Mouse (Mus musculus) gastrocnemius, postnatal 4 days (tissue): ENCODE results near the gene Med18. TPM values are rescaled to one million over a fixed set of nuclear protein-coding genes. Genes with fewer than 3 reads are reported as not detected.

Source experiments
- DNase-seq, 2 experiments: peaks; one replicate each; pipeline ENCODE4 v3.0.0; 2021 to 2022; ENCODE audit warnings: low spot score in 2 of 2, mixed read lengths in 2 of 2
- long read RNA-seq, 2 experiments: library from polyadenylated mRNA; stranded (forward); transcript quantifications; one replicate each; pipeline ENCODE4 v2.0.0; 2021
- total RNA-seq, 2 experiments: library from RNA; stranded (reverse); gene quantifications; 2 replicates each; pipeline ENCODE4 v1.2.3; 2021

Gene Med18
- total RNA-seq: 1 to 10 TPM; 6.9 to 7.0 TPM
- long read RNA-seq, experiment 1, transcript Med18-201 (3 exons, 1,675 nt): major isoform, 10 of 10 reads
- long read RNA-seq, experiment 1, partial matches to known transcripts: 0 of 10 reads
- long read RNA-seq, experiment 1, other reads (novel, unspliced or antisense): 0 of 10 reads
- long read RNA-seq, experiment 2, partial matches to known transcripts: 0 of 2 reads
- long read RNA-seq, experiment 2, other reads (novel, unspliced or antisense): 0 of 2 reads

DNA sequence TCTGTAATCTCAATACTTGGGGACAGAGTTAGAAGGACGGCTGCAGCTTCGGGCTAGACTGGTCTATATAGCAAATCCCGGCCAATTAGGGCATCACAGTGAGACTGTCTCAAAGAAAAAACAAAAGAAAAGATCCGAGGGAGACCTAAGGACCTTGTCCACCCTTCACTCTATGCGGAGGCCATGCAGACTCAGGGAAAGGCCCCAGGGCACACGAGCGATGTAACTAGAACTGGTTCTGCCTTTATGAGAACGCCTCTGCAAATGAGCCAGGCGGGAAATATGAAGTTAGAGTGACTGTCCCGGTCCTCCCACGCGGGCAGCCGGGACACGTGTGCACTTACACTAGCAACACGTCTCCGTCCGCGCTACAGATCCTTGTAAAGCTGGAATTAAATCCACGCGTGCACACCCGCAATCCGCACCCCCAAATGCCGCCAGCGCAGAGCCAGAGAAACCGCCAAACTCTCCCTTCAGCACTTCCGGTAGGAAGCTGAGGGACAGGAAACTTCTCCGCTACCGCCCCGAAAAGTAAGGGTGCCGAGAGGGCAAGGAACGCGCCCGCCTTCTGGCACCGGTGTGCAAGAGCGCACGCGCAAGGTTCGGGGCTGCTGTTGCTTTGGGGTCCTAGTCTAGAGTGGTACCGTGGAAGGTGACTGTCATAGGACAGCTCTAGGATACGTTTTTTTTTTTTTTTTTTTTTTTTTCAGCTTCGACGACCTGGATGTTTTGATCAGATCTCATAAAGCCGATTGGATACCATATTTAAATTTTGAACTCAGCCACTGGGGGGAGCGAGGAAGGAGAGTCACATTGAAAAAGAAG lies at the start of gene Med18:
Gene Med18, minus strand, starts transcription at position 492 of the 825 bp plus-strand sequence.
- DNase-seq: peak; percentile 78 to 93

DNA sequence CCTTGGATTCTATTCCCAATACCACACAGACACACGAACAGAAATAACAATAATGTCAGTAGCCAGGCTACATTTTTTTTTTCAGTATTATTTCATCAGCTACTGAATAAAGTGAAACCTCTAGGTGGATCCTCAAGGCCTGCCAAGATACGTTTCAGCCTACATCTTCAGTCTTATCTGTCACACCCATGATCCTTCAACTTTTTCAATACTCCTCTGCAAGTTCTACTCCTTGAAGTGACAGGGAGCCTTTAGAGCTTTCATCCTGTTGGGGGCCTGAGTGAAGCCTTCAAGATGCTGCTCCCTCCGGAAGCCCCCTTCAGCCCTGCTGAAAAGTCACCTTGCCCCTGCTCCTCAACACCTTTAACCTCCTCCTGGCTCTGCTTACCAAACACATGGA lies 48.4 kb upstream of the Med18 start:
- DNase-seq: no peak

DNA sequence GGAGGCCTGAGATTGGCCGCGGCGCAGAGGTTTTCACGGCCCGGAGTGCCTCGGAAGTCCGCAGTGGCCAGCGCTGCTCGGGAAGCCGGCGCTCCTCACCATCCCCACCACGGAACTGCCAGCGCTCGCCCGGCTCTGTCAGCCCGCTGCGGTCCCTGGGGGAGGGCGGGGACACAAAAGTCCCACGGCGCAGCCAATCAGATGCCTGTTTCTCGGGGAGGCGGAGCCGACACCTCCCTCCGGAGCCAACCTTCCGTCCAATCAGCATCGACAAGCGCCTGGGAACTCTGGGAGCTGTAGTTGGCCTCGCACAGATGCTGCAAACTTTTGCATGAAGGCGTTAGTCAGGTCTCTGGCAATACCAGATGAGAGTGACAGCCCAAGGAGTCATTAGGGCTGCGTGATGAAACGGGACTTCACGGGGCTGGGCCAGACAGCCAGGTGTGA lies 46.7 kb upstream of the Med18 start, which contains the start of gene Sesn2:
Gene Sesn2, minus strand, starts transcription at position 150 of the 447 bp plus-strand sequence.
- peak; percentile 96 to 98 for DNase-seq

DNA sequence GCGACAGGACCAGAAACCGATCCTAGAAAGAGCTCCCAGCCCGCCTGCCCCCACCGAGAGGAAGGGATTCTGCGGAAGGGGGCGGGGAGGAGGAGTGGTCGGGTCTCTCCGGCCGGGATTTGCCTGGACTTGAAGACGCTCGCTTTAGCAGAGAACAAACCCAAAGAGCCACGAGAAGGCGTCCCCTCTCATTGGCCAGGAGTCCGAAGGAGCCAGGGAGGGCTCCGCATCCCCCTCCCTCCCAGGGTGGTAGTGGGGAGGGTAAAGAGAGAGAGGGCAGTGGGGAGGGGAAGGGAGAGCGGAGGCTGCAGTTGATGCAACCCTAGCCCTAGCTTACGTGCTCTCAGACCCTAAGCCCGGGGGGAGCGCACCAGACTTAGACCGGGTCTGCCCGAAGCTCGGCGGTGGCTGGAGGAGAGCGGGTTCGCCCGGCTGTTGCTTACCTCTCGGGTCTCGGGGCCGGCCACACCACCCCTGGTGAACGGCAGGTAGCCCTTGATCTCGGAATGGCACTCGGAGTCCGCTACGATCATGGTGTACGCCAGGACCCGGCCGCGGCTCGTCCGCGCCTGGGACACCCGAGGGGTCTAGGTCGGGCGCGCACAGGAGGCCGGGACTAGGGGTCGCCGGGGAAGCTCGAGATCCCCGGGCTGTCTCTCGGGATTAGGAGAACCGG lies 46.0 kb upstream of the Med18 start:
- peak; percentile 52 to 79 for DNase-seq

DNA sequence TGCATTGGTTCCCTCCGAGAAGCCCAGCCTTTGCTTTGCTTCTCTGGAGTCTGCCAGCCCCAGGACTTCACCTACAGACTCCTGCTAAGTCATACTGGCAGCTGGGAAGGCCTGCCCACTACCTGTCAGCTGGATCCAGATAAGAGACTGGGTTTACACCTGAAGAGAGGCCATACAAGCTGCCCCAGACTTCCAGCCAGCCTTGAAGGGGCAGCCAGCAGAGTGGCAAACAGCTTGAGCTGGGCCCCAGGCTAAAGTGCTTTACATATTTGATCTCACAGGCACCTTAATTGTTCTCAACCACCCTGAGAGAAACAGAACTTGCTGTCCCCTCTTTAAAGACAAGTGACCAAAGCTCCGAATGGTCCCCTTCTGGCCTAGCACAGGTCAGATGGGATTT lies 43.5 kb upstream of the Med18 start:
- DNase-seq: no peak

DNA sequence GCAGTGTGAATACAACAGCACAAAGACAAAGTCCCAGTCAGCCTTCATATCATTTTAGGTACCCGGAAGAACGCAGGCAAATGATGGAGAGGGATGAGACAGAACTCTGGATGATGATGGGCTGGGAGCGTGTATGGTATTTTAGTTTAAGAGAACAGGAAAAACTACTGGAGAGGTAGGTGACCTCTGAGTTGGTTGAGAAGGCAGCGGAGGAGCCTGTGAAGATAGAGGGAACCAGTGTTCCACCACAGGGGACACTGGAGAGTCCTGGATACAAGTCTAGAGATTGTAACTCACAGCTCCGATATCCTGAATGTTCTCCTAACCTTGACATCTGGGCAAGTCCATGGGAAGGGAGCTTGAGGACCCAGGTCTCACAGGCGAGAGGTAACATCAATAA lies 42.5 kb upstream of the Med18 start:
- no peak for DNase-seq

DNA sequence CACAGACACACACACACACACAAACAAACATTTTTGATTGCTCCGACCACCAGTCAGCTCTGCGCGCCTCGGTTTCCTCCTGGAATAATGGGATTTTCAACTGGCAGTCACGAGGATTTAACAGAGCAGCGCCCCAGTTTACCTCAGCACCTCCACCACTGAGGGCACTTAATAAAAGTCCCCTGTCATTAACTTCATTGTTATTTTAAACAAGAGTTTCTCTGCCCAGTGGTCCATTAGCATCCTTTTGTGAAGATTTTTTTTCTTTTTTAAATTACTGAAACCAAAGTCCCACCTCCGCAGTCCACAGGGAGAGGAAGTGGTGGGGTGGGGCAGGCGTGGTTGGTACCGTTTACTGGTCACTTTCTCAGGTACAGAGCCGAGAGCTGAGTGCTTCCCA lies 42.1 kb upstream of the Med18 start:
- no peak for DNase-seq

DNA sequence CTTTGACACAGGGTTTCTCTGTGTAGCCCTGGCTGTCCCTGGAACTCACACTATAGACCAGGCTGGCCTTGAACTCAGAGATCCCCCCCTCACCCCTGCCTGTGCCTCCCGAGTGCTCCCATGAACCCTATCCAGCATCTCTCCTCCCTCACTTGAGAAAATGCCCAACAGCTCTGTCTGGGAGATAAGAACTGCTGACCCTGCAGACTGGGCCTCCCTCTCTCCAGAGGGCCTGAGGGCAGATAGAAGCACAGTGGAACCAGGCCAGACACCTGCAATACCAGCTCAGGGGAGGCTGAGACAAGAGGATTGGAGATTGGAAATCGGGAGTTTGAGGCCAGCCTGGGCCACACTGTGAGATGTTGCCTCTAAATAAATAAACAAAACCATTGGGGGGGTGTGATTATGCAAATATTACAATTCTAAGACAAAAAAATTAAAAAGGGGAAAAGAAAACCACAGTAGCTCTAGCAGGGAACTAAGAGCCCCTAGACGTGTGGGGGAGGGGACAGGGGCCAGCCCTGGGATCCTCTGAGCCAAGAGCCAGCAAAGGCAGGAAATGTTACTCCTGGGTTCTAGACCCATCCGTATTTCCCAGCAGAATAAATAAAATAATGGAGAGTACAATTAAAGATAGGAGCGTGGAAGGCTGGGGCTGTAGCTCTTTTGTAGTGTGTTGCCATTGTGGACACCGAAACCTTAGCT lies 41.5 kb upstream of the Med18 start:
- DNase-seq: no peak

DNA sequence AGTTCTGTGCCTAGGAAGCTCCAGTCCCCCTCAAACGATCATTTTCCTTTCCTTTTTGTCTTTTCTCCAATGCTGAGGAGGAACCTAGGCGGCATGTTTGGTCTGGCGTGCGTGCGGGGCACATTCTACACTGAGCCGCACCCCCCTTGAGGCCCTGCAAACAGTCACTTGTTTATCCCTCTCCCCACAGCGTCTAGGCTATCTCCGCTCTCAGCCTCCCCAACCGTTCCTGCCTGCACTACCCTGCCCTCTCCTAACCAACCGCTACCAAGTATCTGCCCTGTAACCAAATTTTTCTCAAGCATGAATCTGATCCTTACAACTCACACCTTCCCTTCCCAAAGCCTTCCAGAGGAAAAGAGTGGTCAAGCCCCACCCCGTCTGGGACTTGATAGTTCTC lies 39.6 kb upstream of the Med18 start:
- DNase-seq: no peak

DNA sequence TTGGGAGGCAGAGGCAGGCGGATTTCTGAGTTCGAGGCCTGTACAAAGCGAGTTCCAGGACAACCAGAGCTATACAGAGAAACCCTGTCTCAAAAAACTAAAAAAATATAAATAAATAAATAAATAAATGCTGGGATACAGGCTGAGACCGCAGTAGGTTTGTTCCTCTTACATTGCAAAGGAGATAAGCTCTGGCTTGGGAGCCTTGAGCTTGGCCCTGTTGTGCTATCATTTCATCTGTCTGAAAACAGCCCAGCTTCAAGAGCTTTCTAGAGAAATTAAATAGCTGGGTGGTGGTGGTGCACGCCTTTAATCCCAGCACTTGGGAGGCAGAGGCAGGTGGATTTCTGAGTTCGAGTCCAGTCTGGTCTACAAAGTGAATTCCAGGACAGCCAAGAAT lies 37.9 kb upstream of the Med18 start:
- DNase-seq: no peak

DNA sequence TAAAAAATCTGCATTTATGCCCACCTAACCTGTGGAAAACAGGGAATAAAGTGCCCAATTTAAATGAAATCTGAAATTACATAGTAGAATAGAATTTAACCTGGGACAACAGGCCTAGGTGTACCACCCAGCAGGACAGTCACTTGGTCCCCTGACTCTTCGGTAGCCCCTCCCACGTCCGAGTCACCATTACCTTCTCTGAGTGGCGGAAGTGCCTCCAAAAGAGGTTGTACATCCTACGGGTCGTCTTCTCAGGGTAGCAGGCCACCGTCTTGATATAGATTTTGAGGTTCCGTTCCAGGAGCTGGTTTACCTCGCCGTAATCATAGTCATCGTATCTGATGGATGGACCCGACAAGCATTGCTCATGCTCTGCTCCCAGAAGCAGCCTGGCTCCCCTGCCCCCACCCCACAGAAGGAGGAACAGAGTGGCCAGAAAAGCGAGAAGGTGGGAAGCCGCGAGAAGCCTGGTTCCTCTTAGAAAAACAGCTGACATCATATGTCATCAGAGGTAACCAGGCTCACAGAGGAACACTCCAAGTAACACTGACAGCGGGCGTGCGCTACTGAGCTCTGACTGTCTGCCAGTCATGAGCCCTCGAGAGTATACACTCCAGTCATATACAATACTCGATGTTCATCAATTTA lies 30.7 kb upstream of the Med18 start:
- DNase-seq: no peak

DNA sequence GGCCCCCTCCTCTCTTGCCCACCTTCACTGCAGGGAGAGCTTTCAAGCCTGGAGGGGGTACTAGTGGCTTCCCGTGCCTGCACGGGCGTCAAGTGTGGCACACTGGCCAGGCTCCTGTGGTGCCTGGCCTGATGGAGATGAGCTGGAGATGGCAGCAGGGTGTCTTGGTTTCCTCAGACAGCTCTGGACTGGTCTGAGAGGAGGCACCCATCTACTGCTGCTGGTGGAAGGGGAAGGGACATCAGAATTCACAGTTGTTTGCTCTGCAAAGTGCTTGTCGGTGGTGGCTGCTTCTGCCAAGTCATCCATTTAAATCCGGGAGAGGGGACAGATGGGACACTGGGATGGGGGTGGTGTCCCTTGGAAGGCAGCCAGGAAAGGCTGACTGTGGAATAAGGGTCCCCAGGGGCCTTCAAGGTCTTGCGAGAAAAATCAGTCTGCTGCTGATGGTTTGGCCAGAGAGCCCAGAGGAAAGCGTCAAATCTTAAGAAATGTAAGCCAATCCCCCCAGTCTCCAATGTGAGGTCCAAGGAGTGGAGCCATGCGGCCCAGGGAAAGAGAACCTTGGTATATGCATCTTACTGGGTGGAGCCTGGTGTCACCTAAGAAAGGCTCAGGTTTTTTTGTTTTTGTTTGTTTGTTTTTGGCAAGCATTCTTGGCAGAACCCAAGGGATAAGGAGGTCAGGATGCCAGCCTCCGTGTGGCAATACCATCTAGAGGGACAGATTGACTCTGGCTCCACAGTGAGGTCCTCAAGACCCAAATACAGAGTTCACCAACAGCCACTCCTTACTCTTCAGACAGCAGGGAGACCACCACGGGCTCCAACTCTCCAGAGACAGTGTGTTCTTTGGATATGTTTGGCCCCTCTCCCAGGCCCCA lies 28.7 kb upstream of the Med18 start:
- no peak for DNase-seq

DNA sequence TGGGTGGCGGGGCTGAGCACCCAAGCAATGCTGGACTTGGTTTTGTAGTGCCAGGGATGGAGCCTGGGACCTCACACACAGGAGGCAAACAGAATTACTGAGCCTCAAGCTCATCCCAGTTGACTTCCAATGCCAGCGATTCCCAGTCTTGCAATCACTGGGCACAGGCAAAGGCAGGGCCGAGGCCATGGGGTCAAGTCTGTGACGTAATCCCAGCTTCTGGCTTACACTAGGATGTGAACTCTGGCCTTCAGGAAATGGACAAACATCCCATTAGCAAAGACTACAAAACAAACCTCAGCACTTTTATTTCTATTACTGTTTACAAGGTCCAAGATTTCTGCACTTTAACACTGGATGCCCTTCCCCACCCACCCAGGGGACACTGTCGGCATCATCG lies 28.0 kb upstream of the Med18 start:
- no peak for DNase-seq

DNA sequence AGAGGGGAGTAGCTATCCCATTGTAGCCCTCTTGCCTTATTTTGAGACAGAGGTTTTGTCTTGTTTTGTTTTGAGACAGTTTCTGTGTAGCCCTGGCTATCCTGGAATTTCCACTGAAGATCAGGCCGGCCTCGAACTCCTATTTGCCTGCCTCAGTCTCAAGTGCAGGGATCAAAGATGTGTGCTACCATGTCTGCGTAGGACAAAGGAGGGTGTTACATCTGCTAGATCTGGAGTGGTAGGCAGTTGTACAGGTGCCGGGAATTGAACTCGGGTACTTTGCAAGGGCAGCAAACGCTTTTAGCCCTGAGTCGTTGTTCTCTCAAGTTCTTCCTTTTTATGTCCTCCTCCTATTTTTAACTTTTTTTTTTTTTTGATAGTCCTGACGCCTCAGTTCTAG lies 27.3 kb upstream of the Med18 start:
- DNase-seq: no peak

DNA sequence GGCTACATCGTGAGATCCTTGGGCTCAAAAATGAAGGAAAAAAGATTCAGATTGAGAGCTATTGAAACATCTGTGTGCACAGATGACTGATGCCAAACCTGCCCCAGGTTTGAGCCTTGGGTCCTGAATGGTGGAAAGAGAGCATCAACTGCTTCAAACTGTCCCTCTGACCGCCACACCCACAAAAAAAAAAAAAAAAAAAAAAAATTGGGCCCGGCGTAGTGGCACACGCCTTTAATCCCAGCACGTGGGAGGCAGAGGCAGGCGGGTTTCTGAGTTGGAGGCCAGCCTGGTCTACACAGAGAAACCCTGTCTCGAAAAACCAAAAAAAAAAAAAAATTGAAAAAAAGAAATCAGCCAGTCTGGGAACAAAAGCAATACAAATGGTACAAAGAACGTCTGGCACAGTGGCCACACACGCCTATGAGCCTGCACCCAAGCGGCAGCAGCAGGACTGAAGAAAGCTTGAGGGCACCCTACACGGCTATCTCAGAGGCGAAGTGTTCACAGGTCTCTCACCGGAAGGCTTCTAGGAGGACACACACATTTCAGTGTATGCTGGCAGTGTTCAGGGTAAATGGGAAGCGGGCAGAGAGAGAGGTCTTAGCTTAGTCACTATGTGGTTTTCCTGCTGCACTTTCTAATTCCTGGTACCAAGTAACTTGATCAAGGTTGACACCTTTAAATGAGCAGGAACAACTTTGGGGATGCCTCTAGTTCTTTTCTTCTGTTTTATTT lies 26.7 kb upstream of the Med18 start:
- no peak for DNase-seq

DNA sequence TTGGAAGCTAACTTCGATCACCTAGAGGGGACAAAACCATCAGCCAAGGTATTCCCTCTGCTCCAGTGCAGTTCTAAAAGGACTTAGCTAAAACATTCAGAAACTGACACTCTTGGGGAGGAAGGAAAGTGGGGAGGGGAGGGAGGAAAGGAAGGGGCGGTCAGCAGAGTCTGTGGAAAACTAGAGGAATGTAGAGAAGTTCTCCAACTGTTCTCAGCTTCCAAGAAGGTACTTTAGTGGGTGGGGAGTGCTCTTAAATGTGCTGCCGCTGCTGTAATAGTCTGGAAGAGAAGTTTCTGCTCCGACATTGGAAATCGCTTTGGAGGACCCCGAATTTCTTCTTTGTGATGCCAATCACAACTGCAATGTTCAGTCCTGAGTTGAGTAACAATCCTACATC lies 25.3 kb upstream of the Med18 start:
- no peak for DNase-seq

DNA sequence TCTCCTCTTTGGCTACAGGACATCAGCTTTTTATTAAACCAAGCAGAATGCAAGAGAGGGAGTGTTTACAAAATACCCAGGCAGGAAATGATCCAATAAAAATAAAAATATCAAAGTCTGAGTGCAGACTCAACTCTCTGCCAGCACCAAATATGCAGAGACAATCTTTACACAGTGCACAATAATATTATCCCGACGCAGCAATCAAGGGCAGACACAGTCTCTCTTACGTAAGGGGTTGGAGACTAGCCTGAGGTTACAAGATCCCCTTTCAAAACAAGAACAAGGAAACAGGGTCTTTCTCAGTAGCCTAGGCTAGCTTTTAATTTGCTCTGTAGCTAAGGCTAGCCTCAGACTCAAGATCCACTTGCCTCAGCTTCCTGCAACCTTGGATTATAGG lies 24.8 kb upstream of the Med18 start:
- no peak for DNase-seq

DNA sequence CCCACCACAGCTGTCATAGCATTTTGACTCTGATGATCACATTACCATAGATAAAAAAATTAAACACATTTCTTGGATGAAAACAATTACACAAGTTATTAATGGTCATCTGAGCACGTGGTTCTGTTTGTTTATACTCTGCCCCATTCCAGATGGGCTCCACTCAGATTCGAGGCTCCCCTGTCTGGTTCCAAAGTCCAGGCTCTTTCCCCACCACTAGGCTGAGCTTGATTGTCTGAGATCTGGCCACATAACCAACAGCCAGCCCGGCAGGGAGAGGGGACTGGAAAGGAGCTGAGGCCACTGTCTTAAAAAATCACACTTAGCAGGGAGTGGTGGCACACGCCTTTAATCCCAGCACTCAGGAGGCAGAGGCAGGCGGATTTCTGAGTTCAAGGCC lies 21.1 kb upstream of the Med18 start:
- no peak for DNase-seq

DNA sequence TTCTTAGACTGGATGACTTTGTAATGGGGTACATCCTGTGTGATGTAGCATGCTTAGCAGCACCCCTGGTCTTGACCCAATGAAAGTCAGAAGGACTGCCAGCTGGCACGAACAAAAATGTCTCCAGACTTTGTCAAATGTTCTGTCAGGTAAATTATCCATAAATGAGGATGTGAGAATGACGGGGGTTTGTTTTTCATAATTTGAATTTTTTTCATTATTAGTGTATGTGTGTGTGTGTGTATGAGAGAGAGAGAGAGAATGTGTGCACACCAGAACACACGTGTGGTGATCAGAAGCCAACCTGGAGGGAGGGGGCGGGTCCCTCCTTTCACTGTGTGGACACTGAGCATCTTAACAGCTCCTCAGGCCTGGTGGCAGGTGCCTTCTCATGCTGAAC lies 20.5 kb upstream of the Med18 start:
- DNase-seq: no peak
